ENCODE assay signal across 9 mouse cellular contexts in the genomic region with DNA sequence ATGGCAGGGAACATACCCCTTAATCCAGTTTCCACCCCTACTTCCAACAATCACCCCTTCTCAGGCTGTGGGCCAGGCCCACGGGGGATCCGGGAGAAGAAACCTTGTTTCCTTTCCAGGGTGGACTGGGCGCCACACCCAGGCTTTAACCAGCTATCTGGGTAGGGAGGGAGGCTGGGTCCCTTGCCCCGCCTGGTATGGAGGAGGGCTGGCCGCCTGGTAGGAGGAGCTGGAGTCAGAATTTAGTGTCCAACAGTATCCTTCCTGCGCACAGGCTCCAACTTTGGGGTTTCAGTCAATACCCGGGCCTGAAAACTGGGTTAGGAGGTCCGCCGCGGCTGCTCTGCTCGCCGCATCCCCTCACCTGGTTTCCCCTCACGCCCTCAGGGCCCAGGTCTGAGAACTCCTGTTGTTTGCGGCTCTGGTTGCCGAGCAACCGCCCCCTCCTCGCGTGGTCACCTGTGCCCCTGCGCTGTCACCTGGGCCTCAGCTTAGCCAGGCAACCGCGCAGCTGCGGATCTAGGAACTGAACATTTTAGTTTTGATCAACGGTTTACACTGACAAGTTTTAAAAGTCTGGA. TPM values are rescaled to one million over a fixed set of nuclear protein-coding genes. Genes with fewer than 3 reads are reported as not detected.
DNase-seq lines count a peak whose midpoint lies in the region; ATAC-seq and TF ChIP-seq lines count a peak whose summit lies in the region.
"Had no signal": no experiment of that assay in that cellular context is flagged by ENCODE, and none has a peak within 500 bp of the region (broad histone marks: within the 10 kb centered on the region; RNA-seq: fewer than 3 reads in every experiment).

A gene (minus strand): TSS at position 408 of the 581 bp plus-strand sequence.

- no peak for TF ChIP-seq CTCF in liver, embryonic 14.5 days (IDR thresholded peaks at IDR 0.05; ENCODE audit: low read depth)

- H3K27ac ChIP-seq in liver, embryonic 14.5 days: no peak within 1 kb of the TSS

- peaks cover 8% of the 10 kb centered on the region for H3K27me3 ChIP-seq in liver, embryonic 14.5 days (ENCODE audit: control insufficient read depth, insufficient read depth, low read length)

- WGBS in liver, embryonic 14.5 days (ENCODE audit: insufficient replicate concordance): 23% methylated on average over 23 of the region's 23 CpGs

- peak; percentile 35 for DNase-seq in embryo, embryonic 10 days (ENCODE audit: low spot score)
- no peak for DNase-seq in embryo, embryonic 10.5 days (ENCODE audit: low spot score)
- peak; percentile 27 for DNase-seq in ovary, postnatal 36 days (ENCODE audit: low spot score)
- no peak for DNase-seq in ovary, postnatal 14 days (ENCODE audit: low spot score)
- no peak for DNase-seq in liver, embryonic 14.5 days (ENCODE audit: low read depth in 3 of 3, low spot score in 3 of 3)
- peak; percentile 71 for DNase-seq in urinary bladder, postnatal 14 days (ENCODE audit: low spot score)
- DNase-seq in frontal cortex, postnatal 10 days (ENCODE audit: low spot score in 2 of 2): no peak
- no peak for DNase-seq in cerebellum, postnatal 36 days

- peaks cover 4% of the 10 kb centered on the region in 2 experiments; a peak in 3 of 4 replicates for H3K4me1 ChIP-seq in liver, embryonic 14.5 days (replicated peaks; ENCODE audit: control insufficient read depth in 2 of 2, insufficient read depth in 2 of 2, low read length in 1 of 2)

- no peak within 1 kb of the TSS for H3K4me3 ChIP-seq in liver, embryonic 14.5 days (ENCODE audit: insufficient read depth in 1 of 2, low read depth in 2 of 2, low read length in 2 of 2)
- H3K4me3 ChIP-seq: myocyte had no signal

- no peaks in the 10 kb centered on the region for H3K36me3 ChIP-seq in liver, embryonic 14.5 days (replicated peaks; ENCODE audit: control insufficient read depth, insufficient read depth, low read depth)

- H3K4me2 ChIP-seq in liver, embryonic 14.5 days (ENCODE audit: low read depth): peak within 1 kb of the TSS; percentile 15

- H3K9me3 ChIP-seq in liver, embryonic 14.5 days (ENCODE audit: control insufficient read depth, low read length): no peaks in the 10 kb centered on the region

- H3K9ac ChIP-seq in liver, embryonic 14.5 days (replicated peaks): no peak within 1 kb of the TSS

- ATAC-seq in liver, embryonic 14.5 days (ENCODE audit: insufficient read depth): no peak

- TF ChIP-seq EP300 in liver, embryonic 14.5 days (IDR thresholded peaks at IDR 0.05; ENCODE audit: low read depth): no peak

RNA-seq across cellular contexts. Expression of the gene that starts here (rescaled TPM):
- polyA plus RNA-seq in liver, embryonic 14.5 days (2012; rRNA removed): 0.45 and 0.85 TPM in 2 replicates
- 0.39 and 0.44 TPM in 2 replicates for polyA plus RNA-seq in liver, embryonic 14.5 days (2014; fragmentation: Nextera tagmentation; extraction: Ambion mirVana)

Comparison
In these comparisons a context has a peak if more than half of its experiments do, and no peak if none do; other contexts are left out.
1. DNase-seq: peak in embryo, embryonic 10 days (single experiment), ovary, postnatal 36 days (single experiment) and urinary bladder, postnatal 14 days (single experiment); none in embryo, embryonic 10.5 days (single experiment), ovary, postnatal 14 days (single experiment), liver, embryonic 14.5 days (0 of 3), frontal cortex, postnatal 10 days (0 of 2) and cerebellum, postnatal 36 days (0 of 2).